In genomic region chr4:154871757-154872251, GRCm38 (mm10) we compare ENCODE assay signal across 10 mouse cellular contexts. TPM values are rescaled to one million over a fixed set of nuclear protein-coding genes. Genes with fewer than 3 reads are reported as not detected.
DNase-seq lines count a peak whose midpoint lies in the region; ATAC-seq lines count a peak whose summit lies in the region.
"Had no signal": no experiment of that assay in that cellular context is flagged by ENCODE, and none has a peak within 500 bp of the region (broad histone marks: within the 10 kb centered on the region; RNA-seq: fewer than 3 reads in every experiment).

No protein-coding gene starts in this region.

- no peaks in the 10 kb centered on the region for H3K4me1 ChIP-seq in lung, embryonic 15.5 days
- no peaks in the 10 kb centered on the region for H3K4me1 ChIP-seq in embryonic facial prominence, embryonic 14.5 days (ENCODE audit: control insufficient read depth, insufficient read depth, low read length)
- no peaks in the 10 kb centered on the region for H3K4me1 ChIP-seq in limb, embryonic 11.5 days (ENCODE audit: control insufficient read depth, insufficient read depth, low read length)
- H3K4me1 ChIP-seq in stomach, embryonic 15.5 days, result no peaks in the 10 kb centered on the region

- WGBS in lung, embryonic 15.5 days, result 2% methylated on average over 13 of the region's 13 CpGs
- 1% methylated on average over 11 of the region's 13 CpGs for WGBS in embryonic facial prominence, embryonic 14.5 days
- whole genome bisulfite sequencing in limb, embryonic 11.5 days, result 3% methylated on average over 13 of the region's 13 CpGs
- WGBS in stomach, embryonic 15.5 days, result 9% methylated on average over 13 of the region's 13 CpGs

- no peaks in the 10 kb centered on the region for H3K9me3 ChIP-seq in lung, embryonic 15.5 days
- no peaks in the 10 kb centered on the region for H3K9me3 ChIP-seq in embryonic facial prominence, embryonic 14.5 days (ENCODE audit: control insufficient read depth, low read length)
- no peaks in the 10 kb centered on the region for H3K9me3 ChIP-seq in limb, embryonic 11.5 days (ENCODE audit: control insufficient read depth, low read length)
- no peaks in the 10 kb centered on the region for H3K9me3 ChIP-seq in stomach, embryonic 15.5 days

- H3K4me3 ChIP-seq in lung, embryonic 15.5 days, result no peak overlapping the region
- H3K4me3 ChIP-seq in embryonic facial prominence, embryonic 14.5 days (ENCODE audit: low read depth, low read length), result 0 out of 2 replicates have a peak overlapping the region, but pooled peaks have one; percentile 3
- peak overlapping the region; percentile 10; the same call in 1 of the 2 replicates for H3K4me3 ChIP-seq in limb, embryonic 11.5 days (ENCODE audit: low read depth, low read length)
- H3K4me3 ChIP-seq in stomach, embryonic 15.5 days (replicated peaks), result no peak overlapping the region
- H3K4me3 ChIP-seq: heart, adult 2 months had no signal

- no peaks in the 10 kb centered on the region for H3K36me3 ChIP-seq in lung, embryonic 15.5 days
- H3K36me3 ChIP-seq in embryonic facial prominence, embryonic 14.5 days (ENCODE audit: control insufficient read depth, insufficient read depth, low read length), result no peaks in the 10 kb centered on the region
- no peaks in the 10 kb centered on the region for H3K36me3 ChIP-seq in limb, embryonic 11.5 days (ENCODE audit: control insufficient read depth, insufficient read depth, low read length)
- H3K36me3 ChIP-seq in stomach, embryonic 15.5 days, result no peaks in the 10 kb centered on the region

- no peak overlapping the region for H3K9ac ChIP-seq in lung, embryonic 15.5 days
- peak overlapping the region; percentile 40 for H3K9ac ChIP-seq in embryonic facial prominence, embryonic 14.5 days (ENCODE audit: low read depth, low read length)
- 0 out of 2 replicates have a peak overlapping the region, but pooled peaks have one; percentile 8 for H3K9ac ChIP-seq in limb, embryonic 11.5 days (ENCODE audit: low read length)
- no peak overlapping the region for H3K9ac ChIP-seq in stomach, embryonic 15.5 days

- no peak overlapping the region for H3K27ac ChIP-seq in lung, embryonic 15.5 days
- no peak overlapping the region for H3K27ac ChIP-seq in embryonic facial prominence, embryonic 14.5 days (replicated peaks; ENCODE audit: low read depth, low read length)
- no peak overlapping the region for H3K27ac ChIP-seq in limb, embryonic 11.5 days (replicated peaks; ENCODE audit: low read depth, low read length)
- H3K27ac ChIP-seq in stomach, embryonic 15.5 days, result no peak overlapping the region
- H3K27ac ChIP-seq: heart, adult 2 months had no signal

- H3K27me3 ChIP-seq in lung, embryonic 15.5 days, result peaks cover 5% of the 10 kb centered on the region; the same call in 1 of the 2 replicates
- H3K27me3 ChIP-seq in embryonic facial prominence, embryonic 14.5 days (replicated peaks; ENCODE audit: control insufficient read depth, insufficient read depth, low read length), result no peaks in the 10 kb centered on the region
- H3K27me3 ChIP-seq in limb, embryonic 11.5 days (ENCODE audit: control insufficient read depth, insufficient read depth, low read length), result 0 out of 2 replicates have a peak, but pooled peaks cover 5% of the 10 kb centered on the region
- peaks cover 4% of the 10 kb centered on the region for H3K27me3 ChIP-seq in stomach, embryonic 15.5 days (replicated peaks)

- no peak for DNase-seq in lung, postnatal 14 days
- DNase-seq in embryonic facial prominence, embryonic 14.5 days (ENCODE audit: low spot score), result peak; percentile 58
- DNase-seq in limb, embryonic 11.5 days (ENCODE audit: low spot score), result peak; percentile 70
- DNase-seq in ovary, postnatal 10 days (ENCODE audit: low spot score), result no peak
- no peak for DNase-seq in layer of hippocampus, postnatal 36 days
- DNase-seq in adrenal gland, postnatal 4 days (ENCODE audit: low spot score in 2 of 2), result no peak
- DNase-seq: adrenal gland, adult 8-10 months; heart, adult 2 months had no signal

- no peak overlapping the region for H3K4me2 ChIP-seq in lung, embryonic 15.5 days
- H3K4me2 ChIP-seq in embryonic facial prominence, embryonic 14.5 days (ENCODE audit: low read depth, low read length), result peak overlapping the region; percentile 34
- H3K4me2 ChIP-seq in limb, embryonic 11.5 days (ENCODE audit: low read depth, severe bottlenecking), result peak overlapping the region; percentile 34; the same call in 1 of the 2 replicates
- H3K4me2 ChIP-seq in stomach, embryonic 15.5 days, result no peak overlapping the region

- ATAC-seq in lung, embryonic 15.5 days (ENCODE audit: borderline replicate concordance, extremely low read depth, low FRiP score, low TSS enrichment), result peak; percentile 51; the same call in 1 of the 2 replicates
- ATAC-seq in embryonic facial prominence, embryonic 14.5 days (ENCODE audit: low read depth), result peak; percentile 76
- peak; percentile 51 for ATAC-seq in limb, embryonic 11.5 days (ENCODE audit: insufficient number of reproducible peaks, low FRiP score, low TSS enrichment, low read depth)
- ATAC-seq in stomach, embryonic 15.5 days (ENCODE audit: insufficient read depth, low FRiP score, low read depth), result peak; percentile 43; the same call in 1 of the 2 replicates

RNA-seq across cellular contexts. Expression of gene Mmel1, which starts 2.4 kb away (rescaled TPM):
- polyA plus RNA-seq in lung, embryonic 15.5 days (2015; fragmentation: Nextera tagmentation; extraction: Ambion mirVana), result 0.10 and 0.26 TPM in 2 replicates
- 0.32 and 0.45 TPM in 2 replicates for polyA plus RNA-seq in embryonic facial prominence, embryonic 14.5 days (2014; fragmentation: Nextera tagmentation; extraction: Ambion mirVana)
- not detected in 2 replicates for polyA plus RNA-seq in limb, embryonic 11.5 days (2014; fragmentation: Nextera tagmentation; extraction: Ambion mirVana)
- polyA plus RNA-seq in stomach, embryonic 15.5 days (2015; fragmentation: Nextera tagmentation; extraction: Ambion mirVana), result 0.21 and 0.23 TPM in 2 replicates
- under 1 TPM; 0.15 to 0.40 TPM for total RNA-seq in layer of hippocampus, postnatal 36 days (2021)
- under 1 TPM; 0.65 to 0.76 TPM for total RNA-seq in adrenal gland, postnatal 4 days (2021)
- total RNA-seq: heart, adult 2 months had no signal

RNA-seq across cellular contexts. Expression of gene Fam213b, which starts 27.1 kb away (rescaled TPM):
- polyA plus RNA-seq in lung, embryonic 15.5 days (2015; fragmentation: Nextera tagmentation; extraction: Ambion mirVana), result 36.4 and 41.5 TPM in 2 replicates
- polyA plus RNA-seq in embryonic facial prominence, embryonic 14.5 days (2014; fragmentation: Nextera tagmentation; extraction: Ambion mirVana), result 50.3 and 52.1 TPM in 2 replicates
- polyA plus RNA-seq in limb, embryonic 11.5 days (2014; fragmentation: Nextera tagmentation; extraction: Ambion mirVana), result 37.4 and 41.9 TPM in 2 replicates
- polyA plus RNA-seq in stomach, embryonic 15.5 days (2015; fragmentation: Nextera tagmentation; extraction: Ambion mirVana), result 29.1 and 30.6 TPM in 2 replicates
- total RNA-seq in layer of hippocampus, postnatal 36 days (2021), result 10 to 100 TPM; 40.4 to 45.9 TPM
- 10 to 100 TPM; 35.7 to 41.1 TPM for total RNA-seq in adrenal gland, postnatal 4 days (2021)

RNA-seq across cellular contexts. Expression of gene Ttc34, which starts 34.5 kb away (rescaled TPM):
- polyA plus RNA-seq in lung, embryonic 15.5 days (2015; fragmentation: Nextera tagmentation; extraction: Ambion mirVana), result 0.19 and 0.26 TPM in 2 replicates
- polyA plus RNA-seq in embryonic facial prominence, embryonic 14.5 days (2014; fragmentation: Nextera tagmentation; extraction: Ambion mirVana), result 0.22 and 0.45 TPM in 2 replicates
- 0.10 and 0.32 TPM in 2 replicates for polyA plus RNA-seq in limb, embryonic 11.5 days (2014; fragmentation: Nextera tagmentation; extraction: Ambion mirVana)
- polyA plus RNA-seq in stomach, embryonic 15.5 days (2015; fragmentation: Nextera tagmentation; extraction: Ambion mirVana), result 0.08 and 0.17 TPM in 2 replicates
- 1 to 10 TPM; 2.1 to 2.7 TPM for total RNA-seq in layer of hippocampus, postnatal 36 days (2021)
- total RNA-seq in adrenal gland, postnatal 4 days (2021), result under 1 TPM; 0.31 to 0.62 TPM

RNA-seq across cellular contexts. Expression of gene Tnfrsf14, which starts 56.6 kb away (rescaled TPM):
- polyA plus RNA-seq in lung, embryonic 15.5 days (2015; fragmentation: Nextera tagmentation; extraction: Ambion mirVana), result 1.3 and 1.9 TPM in 2 replicates
- 0.98 and 1.3 TPM in 2 replicates for polyA plus RNA-seq in embryonic facial prominence, embryonic 14.5 days (2014; fragmentation: Nextera tagmentation; extraction: Ambion mirVana)
- polyA plus RNA-seq in limb, embryonic 11.5 days (2014; fragmentation: Nextera tagmentation; extraction: Ambion mirVana), result 0.77 and 1.3 TPM in 2 replicates
- 3.8 and 8.0 TPM in 2 replicates for polyA plus RNA-seq in stomach, embryonic 15.5 days (2015; fragmentation: Nextera tagmentation; extraction: Ambion mirVana)
- total RNA-seq in layer of hippocampus, postnatal 36 days (2021), result 1 to 10 TPM in 1 of 2 experiments, under 1 TPM in 1; 0.60 to 1.1 TPM
- total RNA-seq in adrenal gland, postnatal 4 days (2021), result 10 to 100 TPM; 10.6 to 13.2 TPM

Comparison
In these comparisons a context has a peak if more than half of its experiments do, and no peak if none do; other contexts are left out.
1. H3K4me2 ChIP-seq: peak in embryonic facial prominence, embryonic 14.5 days (single experiment) and limb, embryonic 11.5 days (single experiment); none in lung, embryonic 15.5 days (single experiment) and stomach, embryonic 15.5 days (single experiment).
2. H3K4me3 ChIP-seq: peak in embryonic facial prominence, embryonic 14.5 days (single experiment) and limb, embryonic 11.5 days (single experiment); none in lung, embryonic 15.5 days (single experiment) and stomach, embryonic 15.5 days (single experiment).
3. H3K9ac ChIP-seq: peak in embryonic facial prominence, embryonic 14.5 days (single experiment) and limb, embryonic 11.5 days (single experiment); none in lung, embryonic 15.5 days (single experiment) and stomach, embryonic 15.5 days (single experiment).
4. DNase-seq: peak in embryonic facial prominence, embryonic 14.5 days (single experiment) and limb, embryonic 11.5 days (single experiment); none in lung, postnatal 14 days (single experiment), ovary, postnatal 10 days (single experiment), layer of hippocampus, postnatal 36 days (0 of 2) and adrenal gland, postnatal 4 days (0 of 2).
5. Peak in every context shown above with its lines, with median percentiles within 50 percentile points of each other: ATAC-seq.